Mouse (Mus musculus): Measurements from ENCODE around the gene Zdhhc17. TPM values are rescaled to one million over a fixed set of nuclear protein-coding genes. Genes with fewer than 3 reads are reported as not detected.

The Zdhhc17 gene
- total and polyA plus RNA-seq, 3 experiments: 5.8 to 8.0 (median 7.3) TPM

- Histone ChIP-seq H3K27ac (ENCODE audit: insufficient read depth, low read depth) (no peak overlapping the region), H3K4me1 (ENCODE audit: control insufficient read depth in 1 of 2, insufficient read depth in 2 of 2) (peaks cover 0 to 11% of the 10 kb centered on the region in 2 experiments; a peak in 2 of 4 replicates), H3K9ac (ENCODE audit: insufficient read depth, low read depth) (no peak overlapping the region), H3K36me3 (replicated peaks in 1 of 2; ENCODE audit: control insufficient read depth in 1 of 2, insufficient read depth in 1 of 2, low read length in 1 of 2) (no peaks in the 10 kb centered on the region), H3K4me2 (ENCODE audit: insufficient read depth, low read depth, poor library complexity, severe bottlenecking) (no peak overlapping the region), H3K9me3 (replicated peaks; ENCODE audit: low read length) (peaks cover 14% of the 10 kb centered on the region), H3K27me3 (replicated peaks) (no peaks in the 10 kb centered on the region), H3K79me2 (replicated peaks; ENCODE audit: control insufficient read depth, extremely low read depth, insufficient read depth, poor library complexity, severe bottlenecking) (no peaks in the 10 kb centered on the region), H3K4me3 (replicated peaks in 1 of 3; ENCODE audit: low read depth in 2 of 3, low read length in 2 of 3, poor library complexity in 1 of 3) (no peak overlapping the region)
- dilution Hi-C loops (cut with MboI; ENCODE audit: extremely low pct_ligation_motif_present, extremely low pct_unique_long_range_greater_than_20kb, low sequenced_read_pairs) (no loop called here), in situ Hi-C loops (cut with MboI; ENCODE audit: low pct_ligation_motif_present, low pct_unique_long_range_greater_than_20kb, low sequenced_read_pairs) (no loop called here)
- DNase-seq (ENCODE audit: extremely low read depth): no peak
- TF ChIP-seq TCF12 (IDR thresholded peaks at IDR 0.05; ENCODE audit: low read depth, low read length): no peak
- no peak for TF ChIP-seq PAX5 (IDR thresholded peaks at IDR 0.05; ENCODE audit: low read length)
- TF ChIP-seq ZMIZ1 (IDR thresholded peaks at IDR 0.05; ENCODE audit: low read depth, low read length): no peak
Measured at GRCm38 (mm10) chr10:111050511-111050910, 40.6 kb upstream of the Zdhhc17 start.

- TF ChIP-seq EP300 (IDR thresholded peaks at IDR 0.05; ENCODE audit: low read length): no peak
- TF ChIP-seq E2F4 (IDR thresholded peaks at IDR 0.05; ENCODE audit: insufficient replicate concordance, low read depth, low read length): no peak
- no peak for TF ChIP-seq MYC (IDR thresholded peaks at IDR 0.05; ENCODE audit: low read depth, low read length)
- TF ChIP-seq ELF1 (IDR thresholded peaks at IDR 0.05; ENCODE audit: low read depth, low read length): no peak
- TF ChIP-seq ZNF384 (IDR thresholded peaks at IDR 0.05; ENCODE audit: low read depth, low read length): no peak
- no peak for TF ChIP-seq ZKSCAN1 (IDR thresholded peaks at IDR 0.05; ENCODE audit: borderline replicate concordance, low read depth, low read length)
- no peak for TF ChIP-seq MAFK (IDR thresholded peaks at IDR 0.05; ENCODE audit: insufficient replicate concordance, low read length)
- no peak for TF ChIP-seq USF2 (conservative IDR thresholded peaks at IDR 0.05; ENCODE audit: low read depth, low read length)
- no peak for TF ChIP-seq JUND (conservative IDR thresholded peaks at IDR 0.05; ENCODE audit: low read depth, low read length)
- no peak for TF ChIP-seq KAT2A (IDR thresholded peaks at IDR 0.05; ENCODE audit: insufficient replicate concordance, low read length)
- no peak for TF ChIP-seq BHLHE40 (IDR thresholded peaks at IDR 0.05; ENCODE audit: low read depth, low read length)
- TF ChIP-seq IRF4 (IDR thresholded peaks at IDR 0.05; ENCODE audit: low read depth, low read length): no peak
- H3K79me2 ChIP-seq (replicated peaks; ENCODE audit: control insufficient read depth, extremely low read depth, insufficient read depth, poor library complexity, severe bottlenecking): no peaks in the 10 kb centered on the region
- H3K9ac ChIP-seq (ENCODE audit: insufficient read depth, low read depth): no peak overlapping the region
- no peaks in the 10 kb centered on the region for H3K27me3 ChIP-seq (replicated peaks)
- H3K4me1 ChIP-seq (ENCODE audit: control insufficient read depth in 1 of 2, insufficient read depth in 2 of 2): peaks cover 0 to 11% of the 10 kb centered on the region in 2 experiments; a peak in 2 of 4 replicates
- H3K27ac ChIP-seq (ENCODE audit: insufficient read depth, low read depth): no peak overlapping the region
- dilution Hi-C loops (cut with MboI; ENCODE audit: extremely low pct_ligation_motif_present, extremely low pct_unique_long_range_greater_than_20kb, low sequenced_read_pairs): no loop called here
- DNase-seq (ENCODE audit: extremely low read depth): no peak
- no peaks in the 10 kb centered on the region for H3K36me3 ChIP-seq (replicated peaks in 1 of 2; ENCODE audit: control insufficient read depth in 1 of 2, insufficient read depth in 1 of 2, low read length in 1 of 2)
- in situ Hi-C loops (cut with MboI; ENCODE audit: low pct_ligation_motif_present, low pct_unique_long_range_greater_than_20kb, low sequenced_read_pairs): no loop called here
- H3K4me2 ChIP-seq (ENCODE audit: insufficient read depth, low read depth, poor library complexity, severe bottlenecking): no peak overlapping the region
- peaks cover 14% of the 10 kb centered on the region for H3K9me3 ChIP-seq (replicated peaks; ENCODE audit: low read length)
- no peak overlapping the region for H3K4me3 ChIP-seq (replicated peaks in 1 of 3; ENCODE audit: low read depth in 2 of 3, low read length in 2 of 3, poor library complexity in 1 of 3)
Measured at GRCm38 (mm10) chr10:111050061-111050460, 40.1 kb upstream of the Zdhhc17 start.
